Mouse (Mus musculus) bone marrow, adult 2 months (tissue): Measurements from ENCODE around the gene Thoc6.

Source experiments
- CTCF ChIP-seq: fragments of 200-500 bp; IDR thresholded peaks from 2 replicates; pipeline ENCODE4 v1.5.1; 2011; ENCODE audit warnings: low read length, control low read depth; ENCODE audit not compliant: control insufficient read depth, insufficient read depth
- POLR2A ChIP-seq: fragments of 200-500 bp; IDR thresholded peaks from 2 replicates; pipeline ENCODE4 v1.6.1; 2011; ENCODE audit warnings: low read depth, mild to moderate bottlenecking, control low read depth, low read length, borderline replicate concordance; ENCODE audit not compliant: control insufficient read depth

DNA sequence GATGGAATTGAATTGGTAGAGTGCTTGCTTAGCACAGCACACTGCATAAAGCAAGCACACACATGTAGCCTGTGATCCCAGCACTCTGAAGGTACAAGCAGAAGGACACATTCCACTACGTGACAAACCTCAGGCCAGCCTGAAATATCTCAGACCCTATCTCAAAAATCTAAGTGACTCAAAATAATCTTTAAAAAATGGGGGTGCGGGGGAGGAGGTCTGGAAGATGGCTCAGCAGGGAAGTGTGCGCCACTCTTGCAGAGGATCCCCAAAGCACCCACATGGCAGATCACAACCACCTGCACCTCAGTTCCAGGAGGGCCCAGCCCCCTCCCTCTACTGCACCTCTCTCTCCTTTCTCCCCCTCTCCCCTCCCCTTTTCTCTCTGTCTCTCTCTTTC lies 2.2 kb downstream of the Thoc6 start:
- TF ChIP-seq CTCF (no peak), POLR2A (no peak)
